Mouse (Mus musculus) forebrain, embryonic 11.5 days (tissue): ENCODE results near the gene Ufsp2. TPM values are rescaled to one million over a fixed set of nuclear protein-coding genes. Genes with fewer than 3 reads are reported as not detected.

Experiments
- ATAC-seq: fragments of 200-750 bp; cut with Nextera tagmentation; replicated peaks from 2 replicates; pipeline ENCODE4 v1.8.0; 2017; ENCODE audit warnings: moderate TSS enrichment; ENCODE audit not compliant: low FRiP score
- DNase-seq: peaks from one replicate; pipeline ENCODE4 v3.0.0-alpha.2; 2017; ENCODE audit warnings: low spot score
- H3K27ac ChIP-seq: fragments of 300-500 bp; sonication (generic); 2 replicates; pipeline ENCODE4 v1.5.1; 2014; ENCODE audit warnings: low read depth, low read length
- H3K27me3 ChIP-seq: fragments of 300-500 bp; sonication (generic); 2 replicates; pipeline ENCODE4 v1.6.1; 2014; ENCODE audit warnings: mild to moderate bottlenecking, low read length, mixed read lengths; ENCODE audit not compliant: control insufficient read depth, insufficient read depth
- H3K36me3 ChIP-seq: fragments of 300-500 bp; sonication (generic); 2 replicates; pipeline ENCODE4 v1.6.1; 2014; ENCODE audit warnings: mild to moderate bottlenecking, low read length, moderate library complexity, mixed read lengths; ENCODE audit not compliant: control insufficient read depth, insufficient read depth
- H3K4me1 ChIP-seq: fragments of 300-500 bp; sonication (generic); replicated peaks from 2 replicates; pipeline ENCODE4 v1.6.1; 2014; ENCODE audit warnings: low read length, mixed read lengths; ENCODE audit not compliant: control insufficient read depth, insufficient read depth
- H3K4me2 ChIP-seq: fragments of 300-500 bp; sonication (generic); 2 replicates; pipeline ENCODE4 v1.6.1; 2014; ENCODE audit warnings: low read depth, mild to moderate bottlenecking, low read length, moderate library complexity, mixed read lengths; ENCODE audit not compliant: severe bottlenecking
- H3K4me3 ChIP-seq: fragments of 300-500 bp; sonication (generic); 2 replicates; pipeline ENCODE4 v1.5.1; 2014; ENCODE audit warnings: low read depth, low read length
- H3K9ac ChIP-seq: fragments of 300-500 bp; sonication (generic); 2 replicates; pipeline ENCODE4 v1.6.1; 2014; ENCODE audit warnings: low read length
- H3K9me3 ChIP-seq: fragments of 300-500 bp; sonication (generic); 2 replicates; pipeline ENCODE4 v1.6.1; 2016; ENCODE audit warnings: low read length, mixed read lengths; ENCODE audit not compliant: control insufficient read depth
- WGBS: fragments of 180-500 bp; shearing (Covaris S2); extraction: QIAGEN DNeasy Blood & Tissue Kit; methylation state at CpG from one replicate; pipeline ENCODE4 v1.1.7; 2014; 5-methylcytosine and 5-hydroxymethylcytosine counted together
- polyA plus RNA-seq: library from polyadenylated mRNA; unstranded; fragments of >200 nt; fragmentation: Nextera tagmentation; extraction: Ambion mirVana; gene quantifications from 2 replicates; pipeline ENCODE4 v1.2.1, GENCODE M21; 2014

Gene Ufsp2
- polyA plus RNA-seq, 1 experiment from 2014 or later, result 58.0 TPM

DNA sequence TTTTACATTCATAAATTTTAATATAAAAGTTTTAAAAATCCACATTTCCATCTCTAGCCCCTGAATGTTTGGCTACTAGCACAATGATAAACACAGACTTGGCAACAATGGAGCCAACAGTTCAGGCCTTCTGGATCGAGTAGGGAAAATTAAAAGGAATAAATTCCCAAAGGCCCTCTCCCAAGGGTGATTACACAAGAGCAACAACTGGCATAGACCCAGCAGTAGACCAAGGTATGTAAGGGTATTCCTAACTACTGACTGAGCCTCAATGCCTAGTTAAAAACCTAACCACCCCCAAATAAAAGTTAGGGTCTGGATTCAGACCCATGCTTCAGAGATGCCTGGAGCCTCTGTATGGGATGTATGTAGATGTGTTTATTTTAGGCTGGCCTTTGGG, 64.3 kb downstream of the Ufsp2 start:
- Histone ChIP-seq H3K36me3 (no peaks in the 10 kb centered on the region), H3K27me3 (no peaks in the 10 kb centered on the region), H3K27ac (no peak overlapping the region), H3K9me3 (no peaks in the 10 kb centered on the region), H3K4me3 (no peak overlapping the region), H3K4me1 (no peaks in the 10 kb centered on the region), H3K4me2 (no peak overlapping the region), H3K9ac (no peak overlapping the region)
- 90% methylated on average over 1 of the region's 1 CpGs for WGBS
- DNase-seq (no peak), ATAC-seq (no peak)

DNA sequence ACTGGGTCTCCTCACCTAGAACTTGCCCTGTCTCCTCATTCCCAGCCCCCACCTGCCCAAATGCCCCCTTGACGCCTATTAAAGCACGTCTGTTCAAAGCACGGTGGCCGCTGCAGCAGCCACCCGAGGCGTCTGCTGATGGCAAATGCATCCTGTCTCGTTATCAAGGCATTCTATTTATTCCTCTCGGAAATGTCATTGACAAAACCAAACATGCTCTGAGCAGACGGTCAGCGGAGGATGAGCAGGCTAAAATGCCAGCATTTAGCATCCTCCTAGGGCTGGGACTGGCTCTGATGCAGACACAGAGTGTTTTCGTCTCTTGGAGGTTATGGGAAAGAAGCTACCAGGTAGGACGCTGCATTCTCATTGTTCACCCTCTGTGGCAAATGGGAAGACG, 64.9 kb downstream of the Ufsp2 start:
- H3K9me3 ChIP-seq, result no peaks in the 10 kb centered on the region
- no peak overlapping the region for H3K4me3 ChIP-seq
- no peak overlapping the region for H3K9ac ChIP-seq
- DNase-seq (no peak), ATAC-seq (no peak)
- 76% methylated on average over 13 of the region's 13 CpGs for WGBS
- no peaks in the 10 kb centered on the region for H3K4me1 ChIP-seq
- no peaks in the 10 kb centered on the region for H3K27me3 ChIP-seq
- H3K36me3 ChIP-seq, result no peaks in the 10 kb centered on the region
- H3K27ac ChIP-seq, result no peak overlapping the region
- H3K4me2 ChIP-seq, result no peak overlapping the region

Other genes starting within 250 kb of the Ufsp2 start
- 10.0 and 10.3 TPM in 2 replicates for gene Pdlim3, start 90.1 kb upstream of the Ufsp2 start, polyA plus RNA-seq
- 0.23 TPM in 1 of 2 replicates, not detected in the other for gene Ccdc110, start 40.9 kb upstream of the Ufsp2 start, polyA plus RNA-seq
- 3.2 and 4.7 TPM in 2 replicates for gene 1700029J07Rik, start 276 bp upstream of the Ufsp2 start, polyA plus RNA-seq
- 0.40 and 0.53 TPM in 2 replicates for gene Lrp2bp, start 23.8 kb downstream of the Ufsp2 start, polyA plus RNA-seq
- 13.4 and 15.4 TPM in 2 replicates for gene Ankrd37, start 30.2 kb downstream of the Ufsp2 start, polyA plus RNA-seq
- 15.6 and 15.9 TPM in 2 replicates for gene Cfap97, start 176.2 kb downstream of the Ufsp2 start, polyA plus RNA-seq
- gene Snx25, start 176.6 kb downstream of the Ufsp2 start, polyA plus RNA-seq, result 4.2 and 7.5 TPM in 2 replicates
- 417 and 429 TPM in 2 replicates for gene Slc25a4, start 235.8 kb downstream of the Ufsp2 start, polyA plus RNA-seq